Mouse (Mus musculus) CH12.LX (cell line): ENCODE measurements around the gene Cbx8.
A peak's percentile ranks its signal among the peaks of the same experiment; 100 is the strongest.

Experiments used
- CTCF ChIP-seq, 2 experiments: IDR thresholded peaks in 1 of 2; conservative IDR thresholded peaks in 1 of 2; 2 replicates each; pipeline ENCODE4 v1.5.1; 2011 to 2012; ENCODE audit warnings: low read depth in 2 of 2, low read length in 2 of 2, improper control_type of control experiment in 1 of 2, inconsistent platforms in 1 of 2, mild to moderate bottlenecking in 1 of 2, moderate library complexity in 1 of 2
- EP300 ChIP-seq: IDR thresholded peaks from 2 replicates; pipeline ENCODE4 v1.6.1; 2011; ENCODE audit warnings: low read length, improper control_type of control experiment
- POLR2A ChIP-seq: IDR thresholded peaks from 2 replicates; pipeline ENCODE4 v1.6.1; 2011; ENCODE audit warnings: low read depth, mild to moderate bottlenecking, improper control_type of control experiment, low read length
- RCOR1 ChIP-seq: conservative IDR thresholded peaks from 2 replicates; pipeline ENCODE4 v1.6.1; 2012; ENCODE audit warnings: low read depth, mild to moderate bottlenecking, inconsistent platforms, low read length, improper control_type of control experiment
- ZC3H11A ChIP-seq: IDR thresholded peaks from 2 replicates; pipeline ENCODE4 v1.6.1; 2012; ENCODE audit warnings: low read depth, mild to moderate bottlenecking, inconsistent platforms, low read length, improper control_type of control experiment

- no peak for TF ChIP-seq RCOR1
- peak in 1 of 2 experiments; percentile 13; a peak in 2 of 4 replicates for TF ChIP-seq CTCF (conservative IDR thresholded peaks at IDR 0.05 in 1 of 2, IDR thresholded peaks at IDR 0.05 in 1 of 2; ENCODE audit: low read depth in 2 of 2, low read length in 2 of 2)
- no peak for TF ChIP-seq POLR2A
- no peak for TF ChIP-seq EP300
- no peak for TF ChIP-seq ZC3H11A
These were observed 43.1 kb upstream of the Cbx8 start for GRCm38 (mm10) chr11:119083724-119084445.
